Mouse (Mus musculus) thymus, adult 2 months (tissue): ENCODE data around the gene Prg2. TPM values are rescaled to one million over a fixed set of nuclear protein-coding genes. Genes with fewer than 3 reads are reported as not detected.

ENCODE experiments used
- DNase-seq: peaks from one replicate; pipeline ENCODE4 v3.0.0; 2021
- H3K27ac ChIP-seq: fragments of 200-500 bp; 2 replicates; pipeline ENCODE4 v1.5.1; 2012; ENCODE audit warnings: low read length, control low read depth; ENCODE audit not compliant: control insufficient read depth, insufficient read depth
- H3K27me3 ChIP-seq: fragments of 200-500 bp; 2 replicates; pipeline ENCODE4 v1.6.1; 2012; ENCODE audit warnings: mild to moderate bottlenecking, low read length, moderate library complexity, mixed read lengths; ENCODE audit not compliant: control insufficient read depth, insufficient read depth
- H3K36me3 ChIP-seq: fragments of 200-500 bp; 2 replicates; pipeline ENCODE4 v1.6.1; 2012; ENCODE audit warnings: mild to moderate bottlenecking, low read length, moderate library complexity; ENCODE audit not compliant: control insufficient read depth, insufficient read depth
- H3K4me1 ChIP-seq: fragments of 200-500 bp; replicated peaks from 2 replicates; pipeline ENCODE4 v1.6.1; 2012; ENCODE audit warnings: low read length; ENCODE audit not compliant: control insufficient read depth, insufficient read depth
- H3K4me3 ChIP-seq: fragments of 200-500 bp; 2 replicates; pipeline ENCODE4 v1.5.1; 2012; ENCODE audit warnings: mild to moderate bottlenecking, low read length, control low read depth, moderate library complexity; ENCODE audit not compliant: control insufficient read depth, insufficient read depth
- CTCF ChIP-seq: fragments of 200-500 bp; IDR thresholded peaks from 2 replicates; pipeline ENCODE4 v1.5.1; 2012; ENCODE audit warnings: mild to moderate bottlenecking, control low read depth, low read length, moderate library complexity, borderline replicate concordance; ENCODE audit not compliant: control insufficient read depth, poor library complexity, insufficient read depth; ENCODE audit errors: extremely low read depth
- POLR2A ChIP-seq: fragments of 200-500 bp; IDR thresholded peaks from 2 replicates; pipeline ENCODE4 v1.6.1; 2012; ENCODE audit warnings: mild to moderate bottlenecking, low read length, control low read depth, moderate library complexity; ENCODE audit not compliant: control insufficient read depth, poor library complexity, insufficient read depth; ENCODE audit errors: extremely low read depth
- WGBS: fragments of 180-500 bp; shearing (Covaris S2); methylation state at CpG from one replicate; pipeline ENCODE4 v1.1.7; 2018; 5-methylcytosine and 5-hydroxymethylcytosine counted together
- polyA plus RNA-seq: library from polyadenylated mRNA; depleted of rRNA; stranded (reverse); fragments of >200 nt; gene quantifications from 2 replicates; pipeline ENCODE4 v1.2.3, GENCODE M21; 2012

Prg2 gene
- polyA plus RNA-seq, 1 experiment: 5.5 TPM

DNA sequence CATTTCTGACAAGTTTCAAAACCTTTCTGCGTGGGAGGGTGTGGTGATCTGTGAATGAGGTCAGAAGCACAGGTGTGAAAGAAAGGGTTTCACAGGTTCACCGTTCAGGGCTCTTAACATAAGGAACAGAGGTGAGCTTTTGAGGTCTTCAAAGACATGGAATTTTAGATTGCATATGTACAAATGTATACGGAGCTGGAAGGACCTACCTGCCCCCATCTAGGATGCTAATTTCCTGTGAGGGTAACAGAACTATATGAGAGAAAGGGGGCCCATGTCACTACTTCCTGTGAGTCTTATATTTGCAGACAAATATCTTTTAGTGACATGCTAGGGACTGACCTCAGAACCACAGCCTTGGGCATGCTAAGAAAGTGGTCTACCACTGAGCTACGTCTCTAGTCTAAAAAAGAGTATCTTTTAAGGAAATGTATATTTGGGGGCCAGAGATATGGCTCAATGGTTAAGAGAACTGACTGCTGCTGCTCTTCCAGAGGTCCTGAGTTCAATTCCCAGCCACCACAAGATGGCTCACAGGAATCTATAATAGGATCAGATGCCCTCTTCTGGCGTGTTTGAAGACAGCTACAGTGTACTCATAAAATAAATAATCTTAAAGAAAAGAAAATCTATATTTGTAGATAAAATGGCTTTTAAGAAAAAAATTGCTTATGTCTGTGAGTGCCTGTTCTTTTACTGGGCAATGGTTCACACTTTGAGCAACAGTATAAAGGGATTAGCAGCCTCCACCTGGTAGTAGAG is 33.7 kb downstream of the Prg2 start:
- Histone ChIP-seq H3K27ac (no peak overlapping the region), H3K4me1 (no peaks in the 10 kb centered on the region), H3K4me3 (no peak overlapping the region), H3K36me3 (no peaks in the 10 kb centered on the region), H3K27me3 (no peaks in the 10 kb centered on the region)
- 32% methylated on average over 5 of the region's 5 CpGs for WGBS
- TF ChIP-seq POLR2A (no peak), CTCF (no peak)
- no peak for DNase-seq

DNA sequence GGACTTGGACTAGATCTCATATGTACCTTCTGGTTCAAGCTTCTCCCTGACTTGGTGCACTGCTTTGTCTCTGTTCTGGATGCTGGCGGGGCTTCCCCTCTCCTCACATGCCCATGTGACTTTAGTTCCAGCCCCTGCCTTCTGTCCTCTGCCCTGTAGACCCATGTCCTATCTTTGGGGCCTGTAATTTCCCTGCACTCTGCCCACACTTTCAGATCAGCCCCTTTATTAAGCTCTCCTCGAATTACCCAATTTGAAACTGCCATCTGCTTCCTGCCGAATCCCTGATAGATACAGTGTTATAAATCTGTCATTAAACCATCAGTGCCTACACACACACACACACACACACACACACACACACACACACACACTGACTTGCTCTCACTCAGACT is 34.3 kb downstream of the Prg2 start:
- H3K4me3 ChIP-seq: no peak overlapping the region
- no peak for DNase-seq
- 35% methylated on average over 3 of the region's 3 CpGs for WGBS

GRCm38 (mm10) chr2:85022043-85022442 is 41.8 kb downstream of the Prg2 start:
- Histone ChIP-seq H3K4me3 (no peak overlapping the region), H3K27ac (no peak overlapping the region), H3K4me1 (no peaks in the 10 kb centered on the region), H3K36me3 (no peaks in the 10 kb centered on the region), H3K27me3 (no peaks in the 10 kb centered on the region)
- 88% methylated on average over 4 of the region's 4 CpGs for WGBS
- no peak for DNase-seq
- TF ChIP-seq CTCF (no peak), POLR2A (no peak)

More for the DNA sequence above, 34.3 kb downstream of the Prg2 start:
- Histone ChIP-seq H3K36me3 (no peaks in the 10 kb centered on the region), H3K4me1 (no peaks in the 10 kb centered on the region), H3K27ac (no peak overlapping the region), H3K27me3 (no peaks in the 10 kb centered on the region)
- TF ChIP-seq CTCF (no peak), POLR2A (no peak)

- Histone ChIP-seq H3K4me3 (no peak overlapping the region), H3K27me3 (no peaks in the 10 kb centered on the region), H3K4me1 (no peaks in the 10 kb centered on the region), H3K36me3 (no peaks in the 10 kb centered on the region), H3K27ac (no peak overlapping the region)
- TF ChIP-seq POLR2A (no peak), CTCF (no peak)
- DNase-seq: no peak
- 90% methylated on average over 3 of the region's 3 CpGs for WGBS
Observed at GRCm38 (mm10) chr2:85026178-85026577, 45.9 kb downstream of the Prg2 start.

DNA sequence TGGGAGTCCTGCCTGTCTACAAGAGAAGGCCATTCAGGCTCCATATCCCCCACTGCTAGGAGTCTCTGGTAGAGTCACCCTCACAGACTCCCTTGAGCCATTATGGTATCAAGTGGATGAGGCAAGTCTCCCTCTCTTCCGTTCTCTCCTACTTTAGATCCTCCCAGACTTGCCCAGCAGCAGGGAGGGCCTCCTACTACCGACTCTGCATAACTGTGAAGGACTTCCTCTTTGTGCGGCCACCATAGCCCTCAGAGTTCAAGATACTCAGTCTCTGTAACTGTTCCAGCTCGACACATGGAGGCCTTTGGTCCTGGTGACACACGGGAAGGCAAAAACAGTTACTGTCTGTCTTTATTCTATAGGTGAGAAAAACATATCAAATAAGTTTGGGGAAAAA is 47.0 kb downstream of the Prg2 start:
- 38% methylated on average over 5 of the region's 5 CpGs for WGBS
- no peak overlapping the region for H3K4me3 ChIP-seq
- DNase-seq: no peak
- no peaks in the 10 kb centered on the region for H3K36me3 ChIP-seq
- no peaks in the 10 kb centered on the region for H3K27me3 ChIP-seq
- H3K27ac ChIP-seq: no peak overlapping the region
- TF ChIP-seq CTCF (no peak), POLR2A (no peak)
- no peaks in the 10 kb centered on the region for H3K4me1 ChIP-seq

- peaks cover 3% of the 10 kb centered on the region; the same call in 1 of the 2 replicates for H3K4me1 ChIP-seq
- DNase-seq: no peak
- no peaks in the 10 kb centered on the region for H3K27me3 ChIP-seq
- no peak overlapping the region for H3K27ac ChIP-seq
- no peak for TF ChIP-seq CTCF
- no peak for TF ChIP-seq POLR2A
- H3K4me3 ChIP-seq: no peak overlapping the region
- WGBS: 80% methylated on average over 6 of the region's 6 CpGs
- H3K36me3 ChIP-seq: no peaks in the 10 kb centered on the region
Observed at GRCm38 (mm10) chr2:85029897-85030296, 49.6 kb downstream of the Prg2 start.

DNA sequence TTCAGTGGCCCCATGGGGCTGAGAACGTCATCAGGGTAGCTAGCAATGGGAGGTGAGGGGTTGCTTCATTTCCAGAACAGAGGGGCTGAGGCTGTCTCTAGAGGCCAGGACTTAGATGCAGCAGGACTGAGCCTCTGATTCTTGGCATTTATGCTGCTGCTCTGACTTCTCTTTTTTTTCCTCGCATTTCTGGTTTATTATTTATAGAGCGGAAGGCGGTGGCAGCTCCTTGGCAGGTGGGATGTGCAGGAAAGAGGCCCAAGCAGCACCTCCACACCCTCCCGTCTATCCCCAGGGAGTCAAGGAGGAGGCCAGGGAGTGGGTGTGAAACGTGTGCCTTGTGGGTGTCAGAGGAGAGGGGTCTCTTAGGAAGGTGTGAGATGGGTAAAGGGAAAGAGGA is 50.7 kb downstream of the Prg2 start:
- TF ChIP-seq POLR2A (no peak), CTCF (no peak)
- no peak for DNase-seq
- Histone ChIP-seq H3K27me3 (no peaks in the 10 kb centered on the region), H3K4me3 (no peak overlapping the region), H3K27ac (no peak overlapping the region), H3K36me3 (no peaks in the 10 kb centered on the region), H3K4me1 (peaks cover 3% of the 10 kb centered on the region; the same call in 1 of the 2 replicates)
- 61% methylated on average over 6 of the region's 6 CpGs for WGBS
